Mouse (Mus musculus): Measurements from ENCODE around the gene Cpsf2. TPM values are rescaled to one million over a fixed set of nuclear protein-coding genes. Genes with fewer than 3 reads are reported as not detected.

Cpsf2 gene
- total and polyA plus RNA-seq, 3 experiments: 32.7 to 42.0 (median 34.6) TPM

DNA sequence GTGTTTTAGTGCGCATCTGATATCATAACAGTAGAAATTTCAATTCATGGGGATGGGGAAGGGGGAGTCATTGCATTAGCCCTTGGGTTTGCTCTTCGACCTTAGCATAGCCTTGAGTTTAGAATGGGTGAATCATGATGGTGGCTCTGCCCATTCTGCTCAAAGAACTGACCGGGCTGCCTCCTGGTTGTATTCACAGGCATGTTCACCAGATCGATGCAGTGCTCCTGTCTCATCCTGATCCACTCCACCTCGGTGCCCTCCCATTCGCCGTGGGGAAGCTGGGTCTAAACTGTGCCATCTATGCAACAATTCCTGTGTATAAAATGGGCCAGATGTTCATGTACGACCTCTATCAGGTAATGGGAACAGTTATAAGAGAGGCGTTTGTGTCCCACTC, 7.2 kb downstream of the Cpsf2 start:
- no peaks in the 10 kb centered on the region for H3K9me3 ChIP-seq (replicated peaks; ENCODE audit: low read length)
- H3K4me1 ChIP-seq (ENCODE audit: control insufficient read depth in 1 of 2, insufficient read depth in 2 of 2): peaks cover 4 to 21% of the 10 kb centered on the region in 2 experiments; a peak in 2 of 4 replicates
- no peak for TF ChIP-seq USF2 (conservative IDR thresholded peaks at IDR 0.05; ENCODE audit: low read depth, low read length)
- TF ChIP-seq E2F4 (IDR thresholded peaks at IDR 0.05; ENCODE audit: insufficient replicate concordance, low read depth, low read length): no peak
- no peak for TF ChIP-seq MAFK (IDR thresholded peaks at IDR 0.05; ENCODE audit: insufficient replicate concordance, low read length)
- TF ChIP-seq TCF12 (IDR thresholded peaks at IDR 0.05; ENCODE audit: low read depth, low read length): no peak
- no peak for TF ChIP-seq NRF1 (IDR thresholded peaks at IDR 0.05; ENCODE audit: low read depth, low read length)
- TF ChIP-seq TBP (conservative IDR thresholded peaks at IDR 0.05; ENCODE audit: low read depth, low read length): no peak
- TF ChIP-seq RCOR1 (conservative IDR thresholded peaks at IDR 0.05; ENCODE audit: low read depth, low read length): no peak
- TF ChIP-seq CHD1 (IDR thresholded peaks at IDR 0.05; ENCODE audit: low read depth, low read length): no peak
- TF ChIP-seq IRF4 (IDR thresholded peaks at IDR 0.05; ENCODE audit: low read depth, low read length): no peak
- TF ChIP-seq SMC3 (IDR thresholded peaks at IDR 0.05; ENCODE audit: low read depth, low read length): no peak
- no peak for TF ChIP-seq BHLHE40 (IDR thresholded peaks at IDR 0.05; ENCODE audit: low read depth, low read length)
- no peak for TF ChIP-seq SIN3A (IDR thresholded peaks at IDR 0.05; ENCODE audit: low read length)
- TF ChIP-seq NELFE (IDR thresholded peaks at IDR 0.05; ENCODE audit: low read depth, low read length): no peak
- no peak for TF ChIP-seq CHD2 (IDR thresholded peaks at IDR 0.05; ENCODE audit: low read length)
- H3K27me3 ChIP-seq (replicated peaks): no peaks in the 10 kb centered on the region
- H3K27ac ChIP-seq (ENCODE audit: insufficient read depth, low read depth): no peak overlapping the region; the same call in 1 of the 2 replicates
- no peak overlapping the region for H3K4me2 ChIP-seq (ENCODE audit: insufficient read depth, low read depth, poor library complexity, severe bottlenecking)
- dilution Hi-C loops (cut with MboI; ENCODE audit: extremely low pct_ligation_motif_present, extremely low pct_unique_long_range_greater_than_20kb, low sequenced_read_pairs) (no loop called here), in situ Hi-C loops (cut with MboI; ENCODE audit: low pct_ligation_motif_present, low pct_unique_long_range_greater_than_20kb, low sequenced_read_pairs) (loop anchor here (5.0 to 10.0 kb wide), 3 partner anchors 202 to 484 kb away; partner anchors contain the start of gene Golga5)
- H3K36me3 ChIP-seq (replicated peaks in 1 of 2; ENCODE audit: control insufficient read depth in 1 of 2, insufficient read depth in 1 of 2, low read length in 1 of 2): peaks cover 40 to 63% of the 10 kb centered on the region in 2 experiments
- no peak for DNase-seq (ENCODE audit: extremely low read depth)
- H3K4me3 ChIP-seq (replicated peaks in 1 of 3; ENCODE audit: low read depth in 2 of 3, low read length in 2 of 3, poor library complexity in 1 of 3): no peak overlapping the region
- no peak overlapping the region for H3K9ac ChIP-seq (ENCODE audit: insufficient read depth, low read depth)
- peaks cover 21% of the 10 kb centered on the region for H3K79me2 ChIP-seq (replicated peaks; ENCODE audit: control insufficient read depth, extremely low read depth, insufficient read depth, poor library complexity, severe bottlenecking)

DNA sequence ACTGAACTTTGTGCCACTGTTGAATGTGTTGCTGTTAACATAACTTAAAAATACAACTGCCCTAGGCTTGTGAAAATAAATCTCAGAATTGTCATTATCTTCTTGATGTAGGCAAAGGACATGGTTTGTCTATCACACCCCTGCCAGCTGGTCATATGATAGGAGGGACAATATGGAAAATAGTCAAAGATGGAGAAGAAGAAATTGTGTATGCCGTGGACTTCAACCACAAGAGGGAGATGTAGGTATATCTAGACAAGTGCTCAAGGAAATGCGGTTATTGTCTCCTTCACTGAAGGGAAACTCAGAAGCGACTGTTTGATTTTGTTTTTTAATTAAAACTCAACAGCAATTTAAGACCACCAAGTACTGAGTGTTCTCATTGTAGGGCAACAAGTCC, 9.3 kb downstream of the Cpsf2 start:
- peaks cover 53 to 79% of the 10 kb centered on the region in 2 experiments for H3K36me3 ChIP-seq (replicated peaks in 1 of 2; ENCODE audit: control insufficient read depth in 1 of 2, insufficient read depth in 1 of 2, low read length in 1 of 2)
- in situ Hi-C loops (cut with MboI; ENCODE audit: low pct_ligation_motif_present, low pct_unique_long_range_greater_than_20kb, low sequenced_read_pairs): loop anchor here (10.0 kb wide), 2 partner anchors 200 to 400 kb away; no protein-coding TSS in a partner anchor
- H3K4me1 ChIP-seq (ENCODE audit: control insufficient read depth in 1 of 2, insufficient read depth in 2 of 2): peaks cover 3% of the 10 kb centered on the region in 2 experiments; a peak in 2 of 4 replicates
- H3K27me3 ChIP-seq (replicated peaks): no peaks in the 10 kb centered on the region
- H3K9me3 ChIP-seq (replicated peaks; ENCODE audit: low read length): no peaks in the 10 kb centered on the region
- no peak overlapping the region for H3K4me3 ChIP-seq (replicated peaks in 1 of 3; ENCODE audit: low read depth in 2 of 3, low read length in 2 of 3, poor library complexity in 1 of 3)
- TF ChIP-seq POLR2A (IDR thresholded peaks at IDR 0.05; ENCODE audit: low read depth, low read length) (no peak), BHLHE40 (IDR thresholded peaks at IDR 0.05; ENCODE audit: low read depth, low read length) (no peak), USF1 (IDR thresholded peaks at IDR 0.05; ENCODE audit: low read depth, low read length) (no peak), CTCF (conservative IDR thresholded peaks at IDR 0.05 in 1 of 2, IDR thresholded peaks at IDR 0.05 in 1 of 2; ENCODE audit: low read depth in 2 of 2, low read length in 2 of 2) (peak in 1 of 2 experiments; percentile 68; a peak in 2 of 4 replicates), SMC3 (IDR thresholded peaks at IDR 0.05; ENCODE audit: low read depth, low read length) (peak; percentile 58), ZC3H11A (IDR thresholded peaks at IDR 0.05; ENCODE audit: low read depth, low read length) (no peak), MAFK (IDR thresholded peaks at IDR 0.05; ENCODE audit: insufficient replicate concordance, low read length) (no peak), RAD21 (IDR thresholded peaks at IDR 0.05; ENCODE audit: low read depth, low read length) (peak; percentile 68)
- dilution Hi-C loops (cut with MboI; ENCODE audit: extremely low pct_ligation_motif_present, extremely low pct_unique_long_range_greater_than_20kb, low sequenced_read_pairs): no loop called here
- no peak overlapping the region for H3K9ac ChIP-seq (ENCODE audit: insufficient read depth, low read depth)
- no peak for DNase-seq (ENCODE audit: extremely low read depth)
- peaks cover 7% of the 10 kb centered on the region; the same call in 1 of the 2 replicates for H3K79me2 ChIP-seq (replicated peaks; ENCODE audit: control insufficient read depth, extremely low read depth, insufficient read depth, poor library complexity, severe bottlenecking)
- no peak overlapping the region for H3K27ac ChIP-seq (ENCODE audit: insufficient read depth, low read depth)
- H3K4me2 ChIP-seq (ENCODE audit: insufficient read depth, low read depth, poor library complexity, severe bottlenecking): no peak overlapping the region
